Mouse (Mus musculus) urinary bladder, postnatal 14 days (tissue): ENCODE results near the gene Cdkl2.

Source experiments
- DNase-seq: peaks from one replicate; pipeline ENCODE4 v3.0.0; 2021; ENCODE audit warnings: low spot score

Gene Cdkl2

GRCm38 (mm10) chr5:92043783-92044182 is at the start of gene Cdkl2:
TSS of gene Cdkl2 (minus strand) at chr5:92043883.
- no peak for DNase-seq

GRCm38 (mm10) chr5:92087469-92087868 is 43.8 kb upstream of the Cdkl2 start:
- no peak for DNase-seq

- no peak for DNase-seq
These were observed 42.3 kb upstream of the Cdkl2 start for GRCm38 (mm10) chr5:92085821-92086550.

- no peak for DNase-seq
These were observed 41.6 kb upstream of the Cdkl2 start for GRCm38 (mm10) chr5:92085246-92085645.

DNA sequence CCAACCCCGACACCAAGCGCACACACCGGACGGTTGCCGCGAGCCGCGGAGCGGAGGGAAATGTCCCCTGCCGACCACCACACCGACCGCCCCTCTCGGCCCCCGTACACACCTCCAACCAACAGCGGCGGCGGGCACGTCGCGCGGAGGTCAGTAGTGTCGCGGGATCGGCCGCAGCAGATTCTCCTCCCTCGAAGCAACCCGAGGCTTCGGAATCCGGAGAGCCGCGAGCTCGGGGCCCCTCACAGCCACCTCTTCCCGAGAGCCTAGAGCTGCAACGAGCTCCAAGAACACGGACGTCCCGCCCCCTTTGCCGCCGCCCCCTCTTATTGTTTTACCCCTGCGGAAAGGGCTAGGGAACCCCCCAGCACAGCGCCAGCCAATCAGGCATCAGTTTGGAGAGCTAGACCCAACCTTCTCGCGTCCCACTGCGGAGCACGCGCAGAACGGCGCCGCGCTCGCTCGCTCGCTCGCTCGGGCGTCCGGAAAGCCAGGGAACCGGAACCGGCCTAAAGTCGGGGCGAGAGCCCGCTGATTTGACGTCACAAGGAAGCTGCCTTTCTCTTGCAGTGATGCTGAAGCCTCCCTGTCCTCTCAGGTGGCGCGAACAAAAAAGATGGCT is 39.8 kb upstream of the Cdkl2 start, which contains the start of gene G3bp2:
G3bp2 (minus strand) TSS at position 303 of the 622 bp plus-strand sequence.
- peak; percentile 98 for DNase-seq

- DNase-seq: peak; percentile 75
These were observed 39.2 kb upstream of the Cdkl2 start for GRCm38 (mm10) chr5:92082821-92083401.

DNA sequence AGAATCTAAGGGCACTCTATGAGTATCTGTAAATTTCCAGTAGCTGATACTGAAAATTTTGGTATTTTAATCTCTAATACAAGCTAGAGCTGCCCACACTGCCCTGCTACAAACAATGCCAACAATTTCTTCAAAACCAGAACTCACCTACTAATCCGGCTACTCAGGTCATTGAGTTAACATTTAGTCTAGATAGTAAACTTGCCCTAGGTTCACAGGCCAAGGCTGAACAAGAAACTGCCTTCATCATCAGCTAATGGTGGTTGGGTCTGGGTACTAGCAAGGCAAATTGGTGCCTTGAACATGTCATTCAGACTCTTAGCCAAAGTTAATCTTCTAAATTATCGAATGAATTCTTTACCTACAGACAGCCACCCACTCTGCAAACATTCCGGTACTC is 37.6 kb upstream of the Cdkl2 start:
- no peak for DNase-seq

GRCm38 (mm10) chr5:92080400-92080799 is 36.7 kb upstream of the Cdkl2 start:
- no peak for DNase-seq

DNA sequence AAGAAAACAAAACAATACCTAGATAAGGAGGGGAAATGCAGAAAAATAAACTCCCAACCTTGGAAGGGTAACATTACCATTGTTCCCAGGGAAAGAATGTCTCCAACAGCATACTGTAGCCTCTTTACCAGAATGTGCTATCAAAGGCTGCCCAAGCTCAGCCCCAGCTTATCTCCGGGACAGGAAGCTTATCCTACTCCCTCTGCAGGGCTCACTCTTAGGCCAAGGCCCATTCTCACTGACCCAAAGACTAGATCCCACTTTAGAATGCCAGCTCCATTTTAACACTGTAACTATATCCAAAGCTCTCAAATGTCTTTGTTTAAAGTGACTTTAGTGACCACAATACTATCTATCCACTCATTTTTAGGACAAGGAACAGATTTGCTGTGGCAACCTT is 35.6 kb upstream of the Cdkl2 start:
- DNase-seq: no peak

DNA sequence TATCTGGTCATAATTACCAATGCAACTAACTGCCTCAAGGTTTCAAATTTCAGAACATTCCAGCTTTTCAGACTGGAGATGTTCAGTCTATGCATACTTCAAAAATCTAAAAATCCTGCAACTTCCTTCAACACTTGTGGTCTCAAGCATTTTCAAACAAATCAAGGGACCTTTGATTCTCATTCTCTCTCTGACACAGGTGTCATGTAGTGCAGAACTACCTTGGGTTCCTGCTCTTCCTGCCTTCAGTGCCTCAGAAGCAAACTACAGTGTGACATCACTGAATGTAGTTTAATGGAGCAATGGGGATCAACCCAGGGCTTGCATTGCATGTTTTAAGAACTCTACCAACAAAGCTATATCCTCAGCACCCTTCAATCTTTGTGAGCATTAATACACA is 35.1 kb upstream of the Cdkl2 start:
- no peak for DNase-seq

DNA sequence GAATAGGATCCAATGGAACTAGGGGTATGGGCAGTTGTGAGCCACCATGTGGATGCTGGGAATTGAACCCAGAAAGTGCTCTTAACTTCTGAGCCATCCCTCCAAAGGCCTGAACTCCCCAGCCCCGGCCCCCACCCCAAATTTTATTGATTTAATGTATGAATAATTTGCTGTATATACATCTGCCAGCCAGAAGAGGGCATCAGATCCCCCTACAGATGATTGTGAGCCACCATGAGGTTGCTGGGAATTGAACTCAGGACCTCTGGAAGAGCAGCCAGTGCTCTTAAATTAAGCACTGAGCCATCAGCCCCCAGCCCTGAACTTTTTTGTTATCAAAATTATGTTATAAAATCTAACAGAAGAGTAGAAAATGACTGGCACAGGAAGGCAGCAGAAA is 32.6 kb upstream of the Cdkl2 start:
- no peak for DNase-seq

DNA sequence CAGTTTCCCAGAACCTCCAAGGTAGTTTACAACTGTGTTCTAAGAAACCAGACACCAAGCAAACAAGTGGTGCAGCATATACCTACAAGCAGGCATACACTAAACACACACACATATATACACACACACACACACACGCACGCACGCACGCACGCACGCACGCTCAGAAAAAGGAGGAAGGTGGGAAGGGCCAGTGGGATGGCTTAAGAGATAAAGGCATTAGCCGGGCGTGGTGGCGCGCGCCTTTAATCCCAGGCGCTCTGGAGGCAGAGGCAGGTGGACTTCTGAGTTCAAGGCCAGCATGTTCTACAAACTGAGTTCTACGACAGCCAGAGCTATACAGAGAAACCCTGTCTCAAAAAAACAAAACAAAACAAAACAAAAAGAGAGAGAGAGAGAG is 30.4 kb upstream of the Cdkl2 start:
- DNase-seq: no peak

DNA sequence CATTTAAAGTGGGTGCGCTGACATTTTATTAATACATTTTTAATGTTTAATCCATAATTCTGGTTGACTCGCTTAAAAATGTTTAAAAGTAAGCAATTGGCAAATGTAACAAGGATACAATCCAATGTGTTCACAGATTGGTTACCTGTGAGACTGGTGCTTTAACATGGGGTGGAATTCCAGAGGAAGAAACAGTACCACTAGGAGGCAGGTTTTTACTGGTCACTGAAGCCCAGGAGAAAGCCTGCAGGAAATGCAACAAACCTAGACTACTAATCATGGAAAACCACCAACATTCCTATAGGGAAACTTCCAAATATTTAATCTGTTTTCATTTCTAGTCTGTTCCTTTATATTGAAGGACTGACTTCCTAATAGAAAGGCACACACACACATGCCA is 19.5 kb upstream of the Cdkl2 start:
- no peak for DNase-seq

DNA sequence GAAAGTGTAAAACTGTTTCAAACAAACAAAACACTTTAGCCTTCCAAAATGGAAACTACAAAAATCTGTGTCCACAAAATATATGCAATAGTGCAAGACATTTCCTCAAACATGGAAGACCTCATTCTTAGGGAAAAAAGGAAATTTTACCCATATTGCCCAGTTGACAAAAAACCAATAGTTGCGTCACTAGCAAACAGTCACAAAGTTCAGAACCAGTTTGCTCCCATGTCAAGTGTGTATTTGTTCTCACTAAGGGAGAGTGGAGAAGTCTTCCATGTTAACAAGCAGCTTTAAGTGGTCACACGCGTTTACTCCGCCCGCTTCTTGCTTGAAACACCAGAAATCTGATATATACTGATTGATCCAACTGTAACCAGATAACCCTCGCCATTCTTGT is 9.2 kb upstream of the Cdkl2 start:
- no peak for DNase-seq

DNA sequence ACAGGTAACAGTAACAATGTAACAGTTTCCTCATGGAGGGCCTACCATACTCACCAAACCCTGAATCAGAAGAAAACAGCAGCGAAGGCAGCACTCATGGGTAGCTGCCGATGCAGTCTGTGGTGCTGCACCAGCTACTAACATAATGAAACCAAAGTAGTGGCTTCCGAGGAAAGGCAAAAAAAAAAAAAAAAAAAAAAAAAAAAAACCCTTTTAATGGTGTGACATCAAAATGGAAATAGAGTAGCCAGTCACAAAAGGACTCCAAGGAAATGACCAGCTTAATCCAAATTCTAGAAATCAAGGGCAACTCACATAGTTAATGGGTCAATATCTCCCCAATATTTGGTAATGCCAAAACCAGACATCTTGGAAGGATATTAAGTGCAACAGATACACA is 6.7 kb upstream of the Cdkl2 start:
- DNase-seq: no peak

- peak; percentile 97 for DNase-seq
These were observed 1.0 kb downstream of the Cdkl2 start for GRCm38 (mm10) chr5:92042377-92043348.

- DNase-seq: no peak
These were observed 23.7 kb downstream of the Cdkl2 start for GRCm38 (mm10) chr5:92019960-92020359.

- DNase-seq: no peak
These were observed 31.9 kb downstream of the Cdkl2 start for GRCm38 (mm10) chr5:92011756-92012155.

GRCm38 (mm10) chr5:92009827-92010226 is 33.9 kb downstream of the Cdkl2 start:
- DNase-seq: no peak

DNA sequence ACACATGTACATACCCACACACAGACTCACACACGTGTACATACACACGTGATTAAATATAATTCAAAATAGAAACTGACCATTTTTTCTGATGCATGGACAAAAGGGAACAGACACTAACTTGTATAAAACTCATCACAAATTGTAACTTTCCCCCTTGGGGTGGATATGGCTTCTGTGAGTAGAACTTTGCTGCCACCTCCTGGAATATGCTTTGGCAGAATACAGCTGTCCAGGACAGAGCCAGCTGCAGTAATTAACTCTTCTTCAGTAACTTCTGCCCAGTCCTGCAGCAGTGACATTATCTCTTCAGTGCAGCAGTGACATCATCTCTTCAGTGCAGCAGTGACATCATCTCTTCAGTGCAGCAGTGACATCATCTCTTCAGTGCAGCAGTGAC is 40.7 kb downstream of the Cdkl2 start:
- no peak for DNase-seq

DNA sequence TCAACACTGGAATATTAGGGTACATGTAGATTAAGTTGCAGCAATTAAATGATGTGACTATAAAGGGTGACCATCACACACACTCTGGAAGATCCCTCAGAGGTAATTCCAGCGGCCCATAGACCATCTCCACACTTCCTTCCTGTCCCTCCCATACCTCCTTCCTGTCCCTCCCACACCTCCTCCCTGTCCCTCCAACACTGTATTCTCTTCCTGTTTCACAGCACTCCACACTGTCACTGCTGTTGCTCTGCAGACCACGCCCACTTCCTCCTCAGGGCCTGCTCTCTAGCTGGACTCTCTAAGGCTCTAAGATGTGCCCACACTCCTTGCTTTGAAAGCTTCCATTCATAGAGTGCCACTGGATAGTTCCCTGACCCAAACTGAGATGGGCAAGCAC is 42.9 kb downstream of the Cdkl2 start:
- no peak for DNase-seq

- DNase-seq: peak; percentile 12
These were observed 49.1 kb downstream of the Cdkl2 start for GRCm38 (mm10) chr5:91994546-91994945.
